Comparison of ENCODE assay signal across 10 mouse cellular contexts in genomic region chr12:31976544-31976943, GRCm38 (mm10). TPM values are rescaled to one million over a fixed set of nuclear protein-coding genes. Genes with fewer than 3 reads are reported as not detected.
A peak's percentile ranks its signal among the peaks of the same experiment; 100 is the strongest.
DNase-seq lines count a peak whose midpoint lies in the region; ATAC-seq and TF ChIP-seq lines count a peak whose summit lies in the region.
"Had no signal": no experiment of that assay in that cellular context is flagged by ENCODE, and none has a peak within 500 bp of the region (broad histone marks: within the 10 kb centered on the region; RNA-seq: fewer than 3 reads in every experiment).

No protein-coding gene starts in this region.

- H3K4me1 ChIP-seq in kidney, postnatal 0 days (replicated peaks; ENCODE audit: insufficient read depth, low read length), result no peaks in the 10 kb centered on the region
- 0 out of 2 replicates have a peak, but pooled peaks cover 6% of the 10 kb centered on the region for H3K4me1 ChIP-seq in kidney, embryonic 15.5 days
- H3K4me1 ChIP-seq in embryonic facial prominence, embryonic 11.5 days (ENCODE audit: control insufficient read depth, insufficient read depth, low read length), result no peaks in the 10 kb centered on the region
- H3K4me1 ChIP-seq in midbrain, embryonic 14.5 days (ENCODE audit: control insufficient read depth, insufficient read depth, low read length), result 0 out of 2 replicates have a peak, but pooled peaks cover 5% of the 10 kb centered on the region
- H3K4me1 ChIP-seq: limb, embryonic 15.5 days had no signal

- no peaks in the 10 kb centered on the region for H3K36me3 ChIP-seq in kidney, postnatal 0 days (ENCODE audit: insufficient read depth, low read length)
- H3K36me3 ChIP-seq in kidney, embryonic 15.5 days, result 0 out of 2 replicates have a peak, but pooled peaks cover 1% of the 10 kb centered on the region
- H3K36me3 ChIP-seq in embryonic facial prominence, embryonic 11.5 days (replicated peaks; ENCODE audit: control insufficient read depth, insufficient read depth, low read depth, low read length), result no peaks in the 10 kb centered on the region
- H3K36me3 ChIP-seq in midbrain, embryonic 14.5 days (ENCODE audit: control insufficient read depth, insufficient read depth, low read length), result peaks cover 12% of the 10 kb centered on the region
- H3K36me3 ChIP-seq: embryonic facial prominence, embryonic 15.5 days; limb, embryonic 15.5 days had no signal

- no peak overlapping the region for H3K27ac ChIP-seq in kidney, postnatal 0 days
- no peak overlapping the region for H3K27ac ChIP-seq in kidney, embryonic 15.5 days
- no peak overlapping the region for H3K27ac ChIP-seq in embryonic facial prominence, embryonic 11.5 days (replicated peaks; ENCODE audit: low read depth, low read length)
- H3K27ac ChIP-seq in midbrain, embryonic 14.5 days (replicated peaks; ENCODE audit: low read depth, low read length), result peak overlapping the region; percentile 26; the same call in 1 of the 2 replicates
- H3K27ac ChIP-seq: embryonic facial prominence, embryonic 15.5 days; limb, embryonic 15.5 days had no signal

- no peaks in the 10 kb centered on the region for H3K9me3 ChIP-seq in kidney, postnatal 0 days (replicated peaks; ENCODE audit: low read length)
- H3K9me3 ChIP-seq in kidney, embryonic 15.5 days (replicated peaks), result no peaks in the 10 kb centered on the region
- no peaks in the 10 kb centered on the region for H3K9me3 ChIP-seq in embryonic facial prominence, embryonic 11.5 days (replicated peaks; ENCODE audit: control insufficient read depth, low read length)
- H3K9me3 ChIP-seq in midbrain, embryonic 14.5 days (ENCODE audit: control insufficient read depth, low read length), result no peaks in the 10 kb centered on the region
- H3K9me3 ChIP-seq: embryonic facial prominence, embryonic 15.5 days; limb, embryonic 15.5 days had no signal

- no peak overlapping the region for H3K4me2 ChIP-seq in kidney, postnatal 0 days (ENCODE audit: low read length)
- no peak overlapping the region for H3K4me2 ChIP-seq in kidney, embryonic 15.5 days
- no peak overlapping the region for H3K4me2 ChIP-seq in embryonic facial prominence, embryonic 11.5 days (ENCODE audit: low read depth, low read length)
- no peak overlapping the region for H3K4me2 ChIP-seq in midbrain, embryonic 14.5 days (ENCODE audit: low read length)
- H3K4me2 ChIP-seq: embryonic facial prominence, embryonic 15.5 days; limb, embryonic 15.5 days had no signal

- no peak for ATAC-seq in kidney, postnatal 0 days (replicated peaks; ENCODE audit: low FRiP score, low read depth)
- ATAC-seq in kidney, embryonic 15.5 days (replicated peaks; ENCODE audit: low FRiP score), result no peak
- no peak for ATAC-seq in embryonic facial prominence, embryonic 11.5 days (replicated peaks; ENCODE audit: insufficient number of reproducible peaks, low FRiP score, low TSS enrichment, low read depth)
- ATAC-seq in midbrain, embryonic 14.5 days (ENCODE audit: low FRiP score, low TSS enrichment), result no peak

- TF ChIP-seq CTCF in kidney, postnatal 0 days (IDR thresholded peaks at IDR 0.05; ENCODE audit: low read depth), result peak; percentile 66

- WGBS in kidney, postnatal 0 days, result 52% methylated on average over 7 of the region's 7 CpGs
- WGBS in kidney, embryonic 15.5 days, result 50% methylated on average over 7 of the region's 7 CpGs
- WGBS in embryonic facial prominence, embryonic 11.5 days, result 52% methylated on average over 7 of the region's 7 CpGs
- 52% methylated on average over 7 of the region's 7 CpGs for WGBS in midbrain, embryonic 14.5 days

- H3K4me3 ChIP-seq in kidney, postnatal 0 days (replicated peaks; ENCODE audit: low read depth, low read length), result no peak overlapping the region
- no peak overlapping the region for H3K4me3 ChIP-seq in kidney, embryonic 15.5 days (replicated peaks)
- H3K4me3 ChIP-seq in embryonic facial prominence, embryonic 11.5 days (ENCODE audit: low read depth, low read length), result no peak overlapping the region
- no peak overlapping the region for H3K4me3 ChIP-seq in midbrain, embryonic 14.5 days (replicated peaks; ENCODE audit: low read depth, low read length)
- H3K4me3 ChIP-seq: embryonic facial prominence, embryonic 15.5 days; limb, embryonic 15.5 days had no signal

- H3K9ac ChIP-seq in kidney, postnatal 0 days (ENCODE audit: low read depth, low read length), result no peak overlapping the region
- no peak overlapping the region for H3K9ac ChIP-seq in kidney, embryonic 15.5 days
- no peak overlapping the region for H3K9ac ChIP-seq in embryonic facial prominence, embryonic 11.5 days (replicated peaks; ENCODE audit: low read length)
- H3K9ac ChIP-seq in midbrain, embryonic 14.5 days (replicated peaks; ENCODE audit: low read length), result no peak overlapping the region
- H3K9ac ChIP-seq: embryonic facial prominence, embryonic 15.5 days; limb, embryonic 15.5 days had no signal

- DNase-seq in adrenal gland, postnatal 10 days, result peak; percentile 40
- no peak for DNase-seq in adrenal gland, postnatal 4 days (ENCODE audit: low spot score in 2 of 2)
- peak; percentile 39 for DNase-seq in kidney, postnatal 0 days (ENCODE audit: low spot score)
- peak; percentile 30 for DNase-seq in embryonic facial prominence, embryonic 11.5 days (ENCODE audit: low spot score)
- DNase-seq in midbrain, embryonic 14.5 days, result peak; percentile 69
- DNase-seq in gastrocnemius, postnatal 25 days, result no peak
- no peak for DNase-seq in right cerebral cortex, adult 2 months (ENCODE audit: low spot score in 2 of 2)

- H3K27me3 ChIP-seq in kidney, postnatal 0 days (ENCODE audit: insufficient read depth, low read length), result no peaks in the 10 kb centered on the region
- no peaks in the 10 kb centered on the region for H3K27me3 ChIP-seq in kidney, embryonic 15.5 days
- H3K27me3 ChIP-seq in embryonic facial prominence, embryonic 11.5 days (ENCODE audit: control insufficient read depth, insufficient read depth, low read length), result no peaks in the 10 kb centered on the region
- no peaks in the 10 kb centered on the region for H3K27me3 ChIP-seq in midbrain, embryonic 14.5 days (ENCODE audit: control insufficient read depth, insufficient read depth, low read length)
- H3K27me3 ChIP-seq: embryonic facial prominence, embryonic 15.5 days; limb, embryonic 15.5 days had no signal

RNA-seq across cellular contexts. Expression of gene Hbp1, which starts 26.2 kb away (rescaled TPM):
- 100 to 1,000 TPM; 106 to 116 TPM for total RNA-seq in adrenal gland, postnatal 10 days (2021)
- total RNA-seq in adrenal gland, postnatal 4 days (2021), result 100 to 1,000 TPM; 140 to 148 TPM
- 119 and 122 TPM in 2 replicates for polyA plus RNA-seq in kidney, postnatal 0 days (2015; fragmentation: Nextera tagmentation; extraction: Ambion mirVana)
- polyA plus RNA-seq in kidney, embryonic 15.5 days (2015; fragmentation: Nextera tagmentation; extraction: Ambion mirVana), result 109 and 113 TPM in 2 replicates
- 129 and 137 TPM in 2 replicates for polyA plus RNA-seq in embryonic facial prominence, embryonic 11.5 days (2014; fragmentation: Nextera tagmentation; extraction: Ambion mirVana)
- 46.2 and 70.8 TPM in 2 replicates for polyA plus RNA-seq in midbrain, embryonic 14.5 days (2014; fragmentation: Nextera tagmentation; extraction: Ambion mirVana)
- total RNA-seq in gastrocnemius, postnatal 25 days (2021), result 10 to 100 TPM; 50.4 to 53.3 TPM

Comparison
In these comparisons a context has a peak if more than half of its experiments do, and no peak if none do; other contexts are left out.
1. DNase-seq: peak in adrenal gland, postnatal 10 days (single experiment), kidney, postnatal 0 days (single experiment), embryonic facial prominence, embryonic 11.5 days (single experiment) and midbrain, embryonic 14.5 days (single experiment); none in adrenal gland, postnatal 4 days (0 of 2), gastrocnemius, postnatal 25 days (single experiment) and right cerebral cortex, adult 2 months (0 of 2).